Mouse (Mus musculus) spleen, adult 12 weeks (tissue): ENCODE results near the gene Tchp.

ENCODE experiments used
- DNase-seq: peaks from one replicate; pipeline ENCODE4 v3.0.0; 2022; ENCODE audit warnings: low spot score

The Tchp gene

GRCm38 (mm10) chr5:114707265-114708068 lies at the start of gene Tchp:
TSS of gene Tchp (plus strand) at chr5:114707760.
- DNase-seq, result peak; percentile 87

- no peak for DNase-seq
Measured at GRCm38 (mm10) chr5:114658255-114658654, 49.3 kb upstream of the Tchp start, which contains the start of gene Trpv4. TSS of gene Trpv4 (minus strand) at chr5:114658421.

GRCm38 (mm10) chr5:114661029-114661428 lies 46.5 kb upstream of the Tchp start:
- no peak for DNase-seq

- no peak for DNase-seq
Measured at GRCm38 (mm10) chr5:114664139-114664538, 43.4 kb upstream of the Tchp start.

GRCm38 (mm10) chr5:114664750-114665149 lies 42.8 kb upstream of the Tchp start:
- no peak for DNase-seq

- DNase-seq, result no peak
Measured at GRCm38 (mm10) chr5:114666659-114667058, 40.9 kb upstream of the Tchp start.

- peak; percentile 99 for DNase-seq
Measured at GRCm38 (mm10) chr5:114667228-114667856, 40.2 kb upstream of the Tchp start.

- no peak for DNase-seq
Measured at GRCm38 (mm10) chr5:114669014-114669413, 38.5 kb upstream of the Tchp start.

GRCm38 (mm10) chr5:114673114-114673513 lies 34.4 kb upstream of the Tchp start:
- no peak for DNase-seq

- no peak for DNase-seq
Measured at GRCm38 (mm10) chr5:114674594-114674993, 33.0 kb upstream of the Tchp start.

- DNase-seq, result no peak
Measured at GRCm38 (mm10) chr5:114679841-114680591, 27.5 kb upstream of the Tchp start.

GRCm38 (mm10) chr5:114680676-114681285 lies 26.8 kb upstream of the Tchp start:
- no peak for DNase-seq

GRCm38 (mm10) chr5:114681717-114682116 lies 25.8 kb upstream of the Tchp start:
- DNase-seq, result no peak

- no peak for DNase-seq
Measured at GRCm38 (mm10) chr5:114685986-114686385, 21.6 kb upstream of the Tchp start.

GRCm38 (mm10) chr5:114686726-114687210 lies 20.8 kb upstream of the Tchp start:
- DNase-seq, result no peak

- no peak for DNase-seq
Measured at GRCm38 (mm10) chr5:114687901-114688300, 19.7 kb upstream of the Tchp start.

- no peak for DNase-seq
Measured at GRCm38 (mm10) chr5:114688703-114689102, 18.9 kb upstream of the Tchp start.

GRCm38 (mm10) chr5:114689700-114690366 lies 17.7 kb upstream of the Tchp start:
- DNase-seq, result peak; percentile 36

- DNase-seq, result peak; percentile 94
Measured at GRCm38 (mm10) chr5:114690633-114691567, 16.7 kb upstream of the Tchp start, which contains the start of gene Gltp. TSS of gene Gltp (minus strand) at chr5:114690984.

- DNase-seq, result no peak
Measured at GRCm38 (mm10) chr5:114695775-114696174, 11.8 kb upstream of the Tchp start.
